Mouse (Mus musculus) kidney, postnatal 0 days (tissue): ENCODE measurements around the gene Pola2. TPM values are rescaled to one million over a fixed set of nuclear protein-coding genes. Genes with fewer than 3 reads are reported as not detected.

Experiments used
- ATAC-seq: fragments of 200-750 bp; cut with Nextera tagmentation; replicated peaks from 2 replicates; pipeline ENCODE4 v1.8.0; 2017; ENCODE audit warnings: low read depth, moderate number of reproducible peaks, moderate TSS enrichment, moderate library complexity; ENCODE audit not compliant: low FRiP score
- DNase-seq: peaks from one replicate; pipeline ENCODE4 v3.0.0-alpha.2; 2016; ENCODE audit warnings: low spot score
- H3K27ac ChIP-seq: fragments of 300-500 bp; sonication (generic); 2 replicates; pipeline ENCODE4 v1.5.1; 2014; ENCODE audit warnings: mild to moderate bottlenecking
- H3K27me3 ChIP-seq: fragments of 300-500 bp; sonication (generic); 2 replicates; pipeline ENCODE4 v1.6.1; 2014; ENCODE audit warnings: low read length, mixed read lengths; ENCODE audit not compliant: insufficient read depth
- H3K36me3 ChIP-seq: fragments of 300-500 bp; sonication (generic); 2 replicates; pipeline ENCODE4 v1.6.1; 2014; ENCODE audit warnings: low read length, mixed read lengths; ENCODE audit not compliant: insufficient read depth
- H3K4me1 ChIP-seq: fragments of 300-500 bp; sonication (generic); replicated peaks from 2 replicates; pipeline ENCODE4 v1.6.1; 2014; ENCODE audit warnings: antibody characterized with exemption, low read length, mixed read lengths; ENCODE audit not compliant: insufficient read depth
- H3K4me2 ChIP-seq: fragments of 300-500 bp; sonication (generic); 2 replicates; pipeline ENCODE4 v1.6.1; 2014; ENCODE audit warnings: mild to moderate bottlenecking, low read length, moderate library complexity, mixed read lengths
- H3K4me3 ChIP-seq: fragments of 300-500 bp; sonication (generic); replicated peaks from 2 replicates; pipeline ENCODE4 v1.5.1; 2014; ENCODE audit warnings: low read depth, low read length
- H3K9ac ChIP-seq: fragments of 300-500 bp; sonication (generic); 2 replicates; pipeline ENCODE4 v1.6.1; 2014; ENCODE audit warnings: low read depth, low read length
- H3K9me3 ChIP-seq: fragments of 300-500 bp; sonication (generic); replicated peaks from 2 replicates; pipeline ENCODE4 v1.6.1; 2016; ENCODE audit warnings: low read length, inconsistent platforms, mixed read lengths
- CTCF ChIP-seq: IDR thresholded peaks from 2 replicates; pipeline ENCODE4 v1.5.1; 2016; ENCODE audit warnings: antibody characterized with exemption, low read depth, mild to moderate bottlenecking, moderate library complexity
- WGBS: fragments of 180-500 bp; shearing (Covaris S2); extraction: QIAGEN DNeasy Blood & Tissue Kit; methylation state at CpG from one replicate; pipeline ENCODE4 v1.1.7; 2014; 5-methylcytosine and 5-hydroxymethylcytosine counted together
- polyA plus RNA-seq: library from polyadenylated mRNA; unstranded; fragments of >200 nt; fragmentation: Nextera tagmentation; extraction: Ambion mirVana; gene quantifications from 2 replicates; pipeline ENCODE4 v1.2.1, GENCODE M21; 2015

Gene Pola2
- polyA plus RNA-seq, 1 experiment from 2014 or later: 39.8 TPM

DNA sequence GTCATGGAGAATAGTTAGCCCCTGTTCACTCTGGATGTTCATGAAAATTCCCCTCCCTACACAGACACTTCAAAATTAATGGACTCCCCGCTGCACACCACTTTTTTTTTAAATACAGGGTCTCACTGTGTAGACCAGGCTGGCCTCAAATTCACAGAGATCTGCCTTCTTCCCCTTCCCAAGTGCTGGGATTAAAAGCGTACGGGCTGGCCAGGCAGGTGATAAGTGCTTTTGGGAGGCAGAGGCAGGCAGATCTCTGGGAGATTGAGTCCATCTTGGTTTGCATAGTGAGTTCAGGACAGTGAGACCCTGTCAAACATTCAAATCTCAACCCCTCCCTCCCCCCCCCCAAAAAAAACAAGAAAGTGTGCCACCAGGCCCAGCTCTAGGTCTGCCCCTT, 41.0 kb downstream of the Pola2 start:
- Histone ChIP-seq H3K9me3 (no peaks in the 10 kb centered on the region), H3K4me3 (0 out of 2 replicates have a peak overlapping the region, but pooled peaks have one; percentile 75), H3K27ac (no peak overlapping the region), H3K4me2 (peak overlapping the region; percentile 97), H3K36me3 (peaks cover 9% of the 10 kb centered on the region), H3K4me1 (peaks cover 29% of the 10 kb centered on the region), H3K27me3 (no peaks in the 10 kb centered on the region), H3K9ac (0 out of 2 replicates have a peak overlapping the region, but pooled peaks have one; percentile 1)
- no peak for DNase-seq
- ATAC-seq: no peak
- WGBS: 87% methylated on average over 3 of the region's 3 CpGs
- TF ChIP-seq CTCF: no peak

DNA sequence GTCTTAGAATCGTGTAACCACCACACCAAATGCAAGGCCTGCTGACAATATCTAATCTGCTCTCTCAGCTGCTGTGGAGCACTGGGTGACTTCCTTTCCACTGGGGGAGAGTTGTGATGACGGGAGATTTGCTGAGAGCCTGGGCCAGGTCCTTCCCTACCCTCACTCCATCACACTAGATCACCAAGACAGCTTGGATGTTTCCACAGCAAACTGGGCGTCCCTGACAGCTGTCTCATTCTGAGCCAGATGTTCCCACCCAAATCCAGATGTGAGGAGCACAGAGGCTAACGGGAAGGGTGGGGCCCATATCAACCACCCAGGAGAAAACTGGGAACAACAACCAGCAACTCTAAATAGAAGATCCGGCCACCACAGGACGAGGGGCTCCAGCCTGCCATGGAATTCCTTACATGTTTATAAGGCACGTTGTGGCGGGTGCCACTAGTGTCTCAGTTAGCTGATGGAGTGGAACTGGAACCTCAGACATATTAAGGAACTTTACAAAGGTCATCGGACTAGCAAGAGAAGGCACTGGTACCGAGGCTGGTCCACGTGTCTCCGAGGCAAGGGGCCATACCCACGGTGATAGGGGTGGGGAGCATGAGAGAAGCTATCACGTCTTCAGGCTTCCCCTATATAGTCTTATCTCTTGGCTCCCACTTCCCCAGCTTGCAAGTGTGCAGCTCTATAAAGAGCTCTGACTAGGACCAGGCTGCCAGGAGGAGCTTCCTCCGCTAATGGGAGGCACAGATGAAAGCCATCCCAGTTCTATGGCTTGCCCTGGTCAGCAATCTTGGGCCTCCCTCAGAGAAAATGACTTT, 41.7 kb downstream of the Pola2 start:
- peak overlapping the region; percentile 48; the same call in 1 of the 2 replicates for H3K27ac ChIP-seq
- no peaks in the 10 kb centered on the region for H3K9me3 ChIP-seq
- no peak for ATAC-seq
- H3K27me3 ChIP-seq: no peaks in the 10 kb centered on the region
- no peak for TF ChIP-seq CTCF
- H3K4me1 ChIP-seq: peaks cover 23% of the 10 kb centered on the region
- peaks cover 15% of the 10 kb centered on the region for H3K36me3 ChIP-seq
- 59% methylated on average over 15 of the region's 15 CpGs for WGBS
- peak overlapping the region; percentile 97 for H3K4me2 ChIP-seq
- no peak for DNase-seq
- no peak overlapping the region; the same call in 1 of the 2 replicates for H3K4me3 ChIP-seq
- H3K9ac ChIP-seq: 0 out of 2 replicates have a peak overlapping the region, but pooled peaks have one; percentile 1

DNA sequence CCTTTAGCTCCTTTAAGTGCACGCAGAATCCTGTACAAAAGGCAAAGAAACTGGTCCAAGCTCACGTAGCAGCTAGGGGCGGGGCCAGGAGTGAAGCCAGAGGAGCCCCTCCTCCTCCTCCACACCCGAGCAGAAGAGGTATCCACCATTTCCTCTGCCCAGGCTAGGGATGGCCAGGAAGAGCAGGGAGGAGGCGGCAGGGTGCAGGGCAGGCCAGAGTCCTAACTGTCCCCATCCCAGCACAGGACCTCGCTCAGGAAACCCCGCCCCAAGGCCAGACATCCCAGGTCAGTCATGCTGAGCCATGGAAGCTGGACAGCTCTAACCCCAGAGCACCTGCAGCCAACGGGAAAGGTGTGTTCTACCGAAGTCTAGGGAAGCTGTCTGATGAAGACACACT, 42.3 kb downstream of the Pola2 start:
- H3K36me3 ChIP-seq: peaks cover 22% of the 10 kb centered on the region
- ATAC-seq (no peak), DNase-seq (peak; percentile 64)
- H3K9me3 ChIP-seq: no peaks in the 10 kb centered on the region
- H3K27ac ChIP-seq: peak overlapping the region; percentile 48; the same call in 1 of the 2 replicates
- no peak for TF ChIP-seq CTCF
- no peaks in the 10 kb centered on the region for H3K27me3 ChIP-seq
- no peak overlapping the region for H3K9ac ChIP-seq
- WGBS: 10% methylated on average over 9 of the region's 9 CpGs
- H3K4me3 ChIP-seq: no peak overlapping the region; the same call in 1 of the 2 replicates
- H3K4me2 ChIP-seq: peak overlapping the region; percentile 97
- H3K4me1 ChIP-seq: 0 out of 2 replicates have a peak, but pooled peaks cover 22% of the 10 kb centered on the region

DNA sequence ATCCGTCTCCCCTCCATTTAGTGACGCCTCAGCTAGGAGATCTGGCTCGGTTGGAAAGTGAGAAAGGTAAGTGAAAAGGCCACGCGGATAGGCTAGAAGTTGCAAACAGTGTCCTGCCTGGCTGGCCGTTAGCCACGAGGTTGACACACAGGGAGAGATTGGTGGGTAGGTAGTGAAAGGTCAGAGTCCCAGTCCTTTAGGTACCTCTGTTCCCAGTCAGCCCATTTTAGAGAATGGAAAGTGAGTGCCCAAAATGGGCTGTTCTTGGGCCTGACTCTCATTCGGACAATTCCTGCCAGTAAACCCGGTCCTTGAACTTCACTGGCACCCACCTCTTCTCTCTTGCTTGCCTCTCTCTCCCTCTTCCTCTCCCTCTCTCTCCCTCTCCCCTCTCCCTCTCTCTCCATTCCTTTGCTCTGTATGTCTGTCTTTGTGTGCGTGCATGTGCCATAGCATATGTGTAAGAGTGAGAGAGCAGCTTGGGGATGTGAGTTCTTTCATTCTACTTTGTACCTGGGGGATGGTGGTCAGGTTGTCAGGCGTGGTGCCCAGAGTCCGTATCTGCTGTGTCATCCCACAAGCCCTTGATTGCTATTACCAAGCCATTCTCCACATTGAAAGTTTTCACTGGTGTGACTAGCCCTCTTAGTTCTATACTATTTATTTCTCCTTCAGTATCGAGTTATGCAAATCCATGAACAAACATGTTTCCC, 50.8 kb downstream of the Pola2 start, which contains the start of gene Dpf2:
Dpf2 (minus strand) TSS at position 4 of the 713 bp plus-strand sequence.
- TF ChIP-seq CTCF: no peak
- WGBS: 20% methylated on average over 13 of the region's 13 CpGs
- Histone ChIP-seq H3K4me2 (peak within 1 kb of the TSS; percentile 80), H3K36me3 (peaks cover 17% of the 10 kb centered on the region), H3K27ac (peak within 1 kb of the TSS; percentile 81), H3K4me3 (peak within 1 kb of the TSS; percentile 76), H3K9me3 (no peaks in the 10 kb centered on the region), H3K27me3 (no peaks in the 10 kb centered on the region), H3K9ac (peak within 1 kb of the TSS; percentile 95), H3K4me1 (peaks cover 17% of the 10 kb centered on the region; the same call in 1 of the 2 replicates)
- no peak for DNase-seq
- ATAC-seq: peak; percentile 41

DNA sequence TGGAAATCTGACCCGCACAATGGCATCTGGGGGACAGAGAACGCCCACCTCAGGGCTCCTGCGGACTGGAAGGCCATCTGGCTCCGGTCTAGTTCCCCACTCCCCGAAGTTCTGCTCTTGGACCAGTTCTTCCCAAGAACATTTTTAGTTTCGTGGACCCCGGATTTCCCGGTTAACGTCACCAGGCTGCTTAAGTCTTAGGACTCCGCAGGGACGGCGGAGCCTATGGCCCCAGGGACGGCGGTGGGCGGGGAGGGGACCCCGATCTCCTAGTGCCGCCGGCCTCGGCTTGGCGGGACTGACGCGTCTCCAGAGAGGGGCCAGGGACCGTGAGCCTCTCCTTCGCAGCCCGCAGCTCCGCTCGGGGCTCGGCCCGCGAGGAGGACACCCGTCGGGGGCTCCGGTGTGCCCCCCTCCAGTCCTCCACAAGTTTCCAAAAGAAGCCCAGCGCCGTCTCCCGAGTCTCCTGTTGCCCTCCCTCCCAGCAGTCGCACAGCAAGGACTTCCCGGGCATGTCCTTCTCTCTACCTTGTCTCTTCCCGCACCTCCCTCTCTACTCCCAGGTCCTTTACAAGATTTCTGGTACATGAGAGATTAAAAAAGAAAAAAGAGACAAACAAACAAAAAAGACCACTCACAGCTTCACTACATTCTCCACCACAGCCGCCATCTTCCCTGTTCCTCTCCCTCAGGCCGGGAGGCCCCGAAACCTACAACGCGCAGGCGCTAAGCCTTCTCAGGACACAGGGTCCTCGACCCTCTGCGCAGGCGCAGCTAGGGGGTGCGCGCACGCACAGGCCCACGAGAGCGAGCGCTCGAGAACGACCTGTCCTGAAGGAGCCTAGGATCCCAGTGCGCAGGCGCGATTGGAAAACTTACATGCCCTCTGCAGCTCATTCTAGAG, 51.6 kb downstream of the Pola2 start:
- Histone ChIP-seq H3K4me2 (peak overlapping the region; percentile 80), H3K27ac (peak overlapping the region; percentile 81), H3K9ac (peak overlapping the region; percentile 95), H3K36me3 (peaks cover 10% of the 10 kb centered on the region), H3K9me3 (no peaks in the 10 kb centered on the region), H3K27me3 (no peaks in the 10 kb centered on the region), H3K4me1 (peaks cover 17% of the 10 kb centered on the region; the same call in 1 of the 2 replicates), H3K4me3 (peak overlapping the region; percentile 76)
- DNase-seq: peak; percentile 100
- under 1% methylated on average over 59 of the region's 59 CpGs for WGBS
- ATAC-seq: peak; percentile 95
- peak; percentile 50; the same call in 1 of the 2 replicates for TF ChIP-seq CTCF
